Mouse (Mus musculus) right cerebral cortex, adult 2 months (tissue): ENCODE measurements around the gene Plcg1.

Experiments used
- DNase-seq, 2 experiments: peaks; one replicate each; pipeline ENCODE4 v3.0.0; 2021 to 2022; ENCODE audit warnings: low spot score in 2 of 2

Plcg1 gene

DNA sequence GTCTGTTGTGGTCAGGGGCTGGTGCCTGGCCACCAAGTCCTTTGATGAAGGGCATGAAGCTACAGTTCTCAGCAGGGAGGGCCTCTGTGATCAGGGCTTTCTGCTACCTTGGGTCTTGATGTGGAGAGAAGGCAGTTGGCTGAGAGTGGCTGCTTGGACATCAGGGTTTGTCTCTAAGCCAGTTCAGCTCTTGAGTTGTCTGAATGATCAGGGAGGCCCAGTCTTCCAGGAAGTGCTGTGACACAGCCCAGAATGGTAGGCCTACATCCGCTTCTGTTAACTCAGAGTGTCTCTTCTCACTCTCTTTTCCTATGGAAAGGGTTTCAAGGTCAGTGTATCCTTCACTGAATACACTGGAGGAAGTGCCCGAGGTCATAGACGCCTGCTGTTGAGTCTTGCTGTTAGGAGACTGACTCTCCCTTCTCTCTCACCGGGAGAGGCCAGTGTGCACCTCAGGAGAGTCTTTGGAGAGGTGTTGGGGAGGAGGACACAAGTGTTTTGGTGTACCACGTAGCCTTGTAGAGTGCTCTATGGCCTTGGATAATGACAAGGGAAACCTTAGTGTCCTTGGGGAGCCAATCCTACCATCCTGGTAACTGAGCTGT, 4.7 kb downstream of the Plcg1 start:
- no peak for DNase-seq

- DNase-seq = no peak
These were observed 5.4 kb downstream of the Plcg1 start for GRCm38 (mm10) chr2:160736466-160736865.

DNA sequence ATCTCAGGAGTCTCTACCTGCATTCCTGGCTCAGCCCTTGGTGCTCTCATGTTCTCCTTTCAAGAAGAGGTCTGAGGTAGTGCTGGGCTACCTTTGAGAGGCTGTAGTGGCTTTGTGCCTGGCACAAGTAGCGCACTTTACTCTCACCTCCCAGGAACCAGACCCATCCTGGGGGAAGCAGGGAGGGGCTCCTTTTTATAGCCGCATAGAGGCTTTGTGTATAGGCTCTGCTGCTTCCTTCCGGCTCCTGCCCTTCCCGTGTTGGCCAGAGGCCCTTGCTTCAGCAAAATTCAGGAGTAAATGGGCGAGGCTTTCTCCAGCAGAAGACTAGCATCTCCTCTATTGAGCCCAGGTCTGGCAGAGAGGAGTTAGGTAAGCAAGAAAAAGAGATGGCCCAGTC, 7.3 kb downstream of the Plcg1 start:
- no peak for DNase-seq

GRCm38 (mm10) chr2:160739647-160740356, 8.7 kb downstream of the Plcg1 start:
- no peak for DNase-seq

GRCm38 (mm10) chr2:160740521-160741156, 9.5 kb downstream of the Plcg1 start:
- no peak for DNase-seq

DNA sequence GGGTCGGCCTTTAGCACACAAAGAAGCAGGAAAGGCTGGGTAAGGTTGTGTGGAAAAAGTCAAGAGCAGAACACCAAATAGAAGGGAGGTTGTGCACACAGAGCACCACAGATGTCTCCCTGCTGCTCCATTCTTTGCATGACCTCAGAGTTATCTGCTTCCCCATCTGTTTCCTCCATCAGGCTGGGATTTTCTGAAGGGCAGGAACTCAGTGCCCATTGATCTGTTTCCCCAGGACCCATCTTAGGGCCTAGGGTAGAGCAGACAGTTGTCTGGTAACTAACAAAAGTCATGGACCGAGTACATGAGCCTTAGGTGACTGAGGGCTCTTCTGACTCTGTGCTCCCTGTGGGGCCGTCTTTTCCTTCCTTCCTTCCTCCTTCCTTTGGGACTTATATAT, 10.5 kb downstream of the Plcg1 start:
- DNase-seq = no peak

DNA sequence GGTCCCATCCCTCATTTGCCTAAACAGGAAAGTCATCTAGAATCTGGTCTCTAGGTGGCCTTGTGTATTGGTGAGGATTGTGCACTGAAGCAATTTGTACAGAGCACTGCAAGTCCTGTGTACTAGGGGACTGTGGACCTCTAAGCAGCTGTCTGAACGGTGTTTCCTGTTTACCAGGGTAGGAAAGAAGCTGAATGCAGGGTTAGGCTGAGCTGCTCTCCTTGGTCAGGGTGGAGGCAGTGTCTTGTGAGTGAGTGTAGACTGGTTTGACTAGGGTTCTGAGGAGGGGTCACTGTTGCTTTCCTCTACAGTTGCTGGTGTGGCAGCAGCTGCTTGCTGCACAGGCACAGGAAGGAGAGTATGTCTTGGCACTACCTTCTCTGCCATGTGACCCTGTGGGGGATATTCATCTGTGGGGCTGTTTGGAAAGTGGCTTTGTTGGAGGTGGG, 11.1 kb downstream of the Plcg1 start:
- no peak for DNase-seq

DNA sequence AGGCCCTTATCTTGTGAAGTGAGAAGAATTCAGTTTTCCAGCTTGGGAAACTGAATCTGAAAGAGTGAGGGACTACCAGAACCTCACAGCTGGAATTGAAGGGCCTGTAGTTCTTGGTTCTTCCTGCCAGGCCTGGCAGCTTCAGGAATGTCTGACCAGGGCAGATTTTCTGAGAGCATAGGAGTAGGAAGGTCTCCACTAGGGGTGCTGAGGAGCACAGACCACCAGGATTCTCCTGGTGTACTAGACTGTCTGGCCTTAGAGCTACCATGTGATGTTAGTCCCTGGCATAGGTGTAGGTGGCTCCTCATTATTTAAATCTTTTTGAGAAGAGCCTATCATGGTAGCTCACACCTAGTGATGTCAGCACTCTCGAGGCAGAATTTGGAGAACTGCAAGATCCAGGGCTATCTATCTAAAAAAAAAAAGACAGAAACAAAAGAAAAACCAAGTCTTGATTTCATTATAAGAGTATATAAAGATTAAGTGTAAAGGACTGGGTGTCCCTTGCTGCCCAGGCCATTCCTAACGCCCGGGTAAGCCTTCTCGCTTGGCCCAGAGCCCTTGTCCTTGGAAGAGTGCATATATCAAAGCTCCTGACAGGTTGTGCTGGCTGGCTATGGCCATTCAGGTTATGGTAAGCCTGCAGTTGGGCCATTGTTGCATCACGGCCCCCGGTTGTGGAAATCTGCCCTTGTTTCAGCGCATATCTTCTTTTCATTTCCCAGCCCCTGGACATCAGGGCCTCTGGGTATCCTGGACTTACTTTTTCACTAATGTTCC, 13.1 kb downstream of the Plcg1 start:
- peak; percentile 49 to 51 for DNase-seq

- DNase-seq = no peak
These were observed 13.7 kb downstream of the Plcg1 start for GRCm38 (mm10) chr2:160744823-160745210.

DNA sequence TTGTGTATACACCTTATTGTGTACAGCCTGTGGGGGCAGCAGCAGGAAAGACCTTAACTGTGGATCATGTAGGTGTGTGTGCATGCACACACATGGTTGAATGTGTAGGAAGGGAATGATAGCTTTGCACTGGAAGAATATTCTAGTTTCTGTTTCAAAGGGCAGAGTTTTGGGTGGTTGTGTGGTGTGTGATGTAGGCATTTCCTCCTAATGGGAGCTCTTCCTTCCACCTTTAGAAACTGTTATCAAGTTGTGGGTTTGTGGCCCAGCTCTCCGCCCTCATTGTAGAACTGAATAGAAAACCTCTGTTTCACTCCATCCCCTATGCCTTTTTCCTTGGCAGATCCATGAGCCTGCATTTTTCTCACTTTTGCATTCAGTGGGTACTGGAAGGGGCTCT, 14.4 kb downstream of the Plcg1 start:
- no peak for DNase-seq

- no peak for DNase-seq
These were observed 15.5 kb downstream of the Plcg1 start for GRCm38 (mm10) chr2:160746637-160747036.

- DNase-seq = no peak
These were observed 16.0 kb downstream of the Plcg1 start for GRCm38 (mm10) chr2:160747075-160747474.

- no peak for DNase-seq
These were observed 25.6 kb downstream of the Plcg1 start for GRCm38 (mm10) chr2:160756583-160757203.

GRCm38 (mm10) chr2:160760433-160761184, 29.5 kb downstream of the Plcg1 start:
- DNase-seq = peak; percentile 64 to 70

DNA sequence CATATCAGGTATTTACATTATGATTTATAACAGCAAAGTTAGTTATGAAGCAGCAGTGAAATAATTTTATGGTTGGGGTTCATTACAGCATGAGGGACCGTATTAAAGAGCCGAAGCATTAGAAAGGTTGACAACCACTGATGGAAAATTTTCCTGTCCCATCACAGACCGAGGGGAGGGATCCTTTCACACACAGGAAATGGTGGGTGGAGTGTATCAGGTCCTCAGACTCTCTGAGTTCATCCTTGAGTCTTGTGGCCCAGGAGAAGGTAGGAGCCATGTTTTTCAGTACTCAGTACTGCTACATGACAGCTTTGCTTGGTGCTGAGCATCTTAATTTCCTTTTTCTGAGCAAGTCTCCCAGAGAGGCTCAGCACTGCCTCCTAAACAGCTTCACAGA, 32.7 kb downstream of the Plcg1 start:
- DNase-seq = no peak

- no peak for DNase-seq
These were observed 33.3 kb downstream of the Plcg1 start for GRCm38 (mm10) chr2:160764386-160764785.

DNA sequence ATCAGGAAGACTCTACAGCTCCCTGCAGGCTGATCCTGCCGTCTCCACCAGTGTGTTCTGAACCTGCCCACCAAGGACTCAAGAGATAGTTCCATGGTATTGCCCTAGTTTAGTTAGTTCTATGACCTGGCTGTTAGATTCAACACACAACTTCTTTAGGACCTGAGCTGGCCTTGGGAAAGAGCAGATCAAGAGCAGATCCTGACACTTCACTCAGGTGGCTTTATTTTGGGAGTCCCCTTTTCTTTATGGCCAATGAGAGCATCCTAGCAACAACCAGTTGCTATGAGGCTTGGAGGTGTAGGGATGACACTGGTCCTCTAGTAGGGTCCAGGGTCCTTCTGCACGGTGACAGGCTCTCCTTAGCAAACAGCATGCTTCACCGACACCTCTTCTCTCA, 34.0 kb downstream of the Plcg1 start:
- DNase-seq = no peak

GRCm38 (mm10) chr2:160766371-160766771, 35.3 kb downstream of the Plcg1 start:
- no peak for DNase-seq

- DNase-seq = no peak
These were observed 36.1 kb downstream of the Plcg1 start for GRCm38 (mm10) chr2:160767201-160767600.

GRCm38 (mm10) chr2:160768097-160768695, 37.1 kb downstream of the Plcg1 start:
- DNase-seq = no peak

GRCm38 (mm10) chr2:160768997-160769396, 37.9 kb downstream of the Plcg1 start:
- no peak for DNase-seq
